ENCODE assay signal across 21 mouse cellular contexts in genomic region chr9:32929331-32929730, GRCm38 (mm10).
DNase-seq lines count a peak whose midpoint lies in the region; ATAC-seq and TF ChIP-seq lines count a peak whose summit lies in the region.
"Had no signal": no experiment of that assay in that cellular context is flagged by ENCODE, and none has a peak within 500 bp of the region (broad histone marks: within the 10 kb centered on the region; RNA-seq: fewer than 3 reads in every experiment).

No protein-coding gene starts in this region.

- DNase-seq in CD4-positive, CD25-positive, alpha-beta regulatory T cell, adult 2 months (ENCODE audit: low read depth, low spot score) = peak; percentile 59
- no peak for DNase-seq in spleen, adult 2 months (ENCODE audit: low read depth in 1 of 2, low spot score in 2 of 2)
- no peak for DNase-seq in spleen, postnatal 14 days (ENCODE audit: low spot score in 2 of 2)
- DNase-seq in thymus, postnatal 25 days = peak; percentile 38
- no peak for DNase-seq in thymus, postnatal 0 days (ENCODE audit: low spot score)
- DNase-seq in hindbrain, embryonic 10.5 days (ENCODE audit: low spot score) = no peak
- DNase-seq: adrenal gland, adult 8-10 months; adrenal gland, postnatal 36 days; cerebellum, adult 11-12 months; cerebellum, adult 2 months; cerebellum, adult 9-10 months; cerebellum, postnatal 10 days; cerebellum, postnatal 25 days had no signal

- ATAC-seq in CD4-positive, CD25-positive, alpha-beta regulatory T cell, adult 4 months = no peak
- ATAC-seq: forebrain, embryonic 13.5 days; forebrain, embryonic 15.5 days; Patski had no signal

- H3K4me1 ChIP-seq in spleen, adult 2 months (ENCODE audit: control insufficient read depth, insufficient read depth, insufficient read length) = peaks cover 20% of the 10 kb centered on the region
- H3K4me1 ChIP-seq in hindbrain, embryonic 10.5 days (replicated peaks) = no peaks in the 10 kb centered on the region
- H3K4me1 ChIP-seq: forebrain, embryonic 13.5 days; forebrain, embryonic 15.5 days had no signal

- WGBS in spleen, adult 2 months = 62% methylated on average over 1 of the region's 1 CpGs
- 90% methylated on average over 1 of the region's 1 CpGs for WGBS in hindbrain, embryonic 10.5 days

- TF ChIP-seq CTCF in spleen, adult 2 months (IDR thresholded peaks at IDR 0.05; ENCODE audit: extremely low read depth, insufficient read depth, insufficient read length, insufficient replicate concordance) = no peak

- H3K36me3 ChIP-seq in spleen, adult 2 months (ENCODE audit: control insufficient read depth, insufficient read depth, low read length) = no peaks in the 10 kb centered on the region
- H3K36me3 ChIP-seq in hindbrain, embryonic 10.5 days = no peaks in the 10 kb centered on the region
- H3K36me3 ChIP-seq: embryonic facial prominence, embryonic 10.5 days; embryonic facial prominence, embryonic 12.5 days; forebrain, embryonic 15.5 days; G1E had no signal

- no peaks in the 10 kb centered on the region for H3K27me3 ChIP-seq in spleen, adult 2 months (ENCODE audit: control insufficient read depth, insufficient read depth, low read length)
- H3K27me3 ChIP-seq in hindbrain, embryonic 10.5 days (ENCODE audit: insufficient read depth, poor library complexity, severe bottlenecking) = no peaks in the 10 kb centered on the region; the same call in 1 of the 2 replicates
- H3K27me3 ChIP-seq: CH12.LX; embryonic facial prominence, embryonic 12.5 days; forebrain, embryonic 13.5 days; forebrain, embryonic 15.5 days had no signal

- TF ChIP-seq POLR2A in spleen, adult 2 months (IDR thresholded peaks at IDR 0.05; ENCODE audit: low read depth, low read length) = no peak

- H3K27ac ChIP-seq in spleen, adult 2 months (ENCODE audit: insufficient read depth, low read length) = peak overlapping the region; percentile 74; the same call in 1 of the 2 replicates
- H3K27ac ChIP-seq in hindbrain, embryonic 10.5 days = no peak overlapping the region
- H3K27ac ChIP-seq: embryonic facial prominence, embryonic 10.5 days; embryonic facial prominence, embryonic 12.5 days; forebrain, embryonic 13.5 days; forebrain, embryonic 15.5 days had no signal

- no peaks in the 10 kb centered on the region for H3K9me3 ChIP-seq in hindbrain, embryonic 10.5 days
- H3K9me3 ChIP-seq: embryonic facial prominence, embryonic 10.5 days; embryonic facial prominence, embryonic 12.5 days; forebrain, embryonic 13.5 days; forebrain, embryonic 15.5 days; G1E had no signal

- no peak overlapping the region for H3K4me3 ChIP-seq in spleen, adult 2 months (ENCODE audit: extremely low read depth, insufficient read depth, insufficient read length)
- H3K4me3 ChIP-seq in hindbrain, embryonic 10.5 days = no peak overlapping the region
- H3K4me3 ChIP-seq: embryonic facial prominence, embryonic 10.5 days; embryonic facial prominence, embryonic 12.5 days; forebrain, embryonic 13.5 days; forebrain, embryonic 15.5 days had no signal

Comparison
In these comparisons a context has a peak if more than half of its experiments do, and no peak if none do; other contexts are left out.
1. DNase-seq: peak in CD4-positive, CD25-positive, alpha-beta regulatory T cell, adult 2 months (single experiment) and thymus, postnatal 25 days (single experiment); none in spleen, adult 2 months (0 of 2), spleen, postnatal 14 days (0 of 2), thymus, postnatal 0 days (single experiment) and hindbrain, embryonic 10.5 days (single experiment).